Mouse (Mus musculus) adrenal gland, adult (tissue): ENCODE data around the gene Fhl2.
"Not testable (repeated sequence)": the region's sequence is repeated elsewhere in the genome, so short reads cannot be mapped to it uniquely, and the experiment has no call there.

ENCODE experiments used
- DNase-seq, 2 experiments: peaks; one replicate each; pipeline ENCODE4 v3.0.0; 2022 to 2023; ENCODE audit warnings: low spot score in 1 of 2; ENCODE audit not compliant: inconsistent age in 2 of 2

The Fhl2 gene

DNA sequence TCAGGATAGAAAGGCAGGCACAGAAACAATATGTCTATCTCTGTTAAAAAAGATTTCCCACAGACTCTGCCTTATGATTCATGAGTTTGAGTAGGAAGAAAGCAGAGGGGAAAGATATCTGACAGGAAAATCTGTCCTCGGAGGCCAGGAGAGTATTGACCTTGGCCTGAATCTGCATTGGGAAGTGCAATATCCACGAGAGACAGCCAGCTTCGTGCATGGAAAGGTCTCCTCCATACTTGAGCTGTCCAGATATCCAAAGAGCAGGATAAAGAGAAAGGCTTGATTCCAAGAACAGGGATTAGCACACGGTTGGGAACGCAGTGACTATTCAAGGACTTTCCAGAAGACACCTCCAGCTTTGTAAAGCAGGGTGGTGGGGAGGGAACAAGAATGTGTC lies 43.2 kb downstream of the Fhl2 start:
- DNase-seq: peak; percentile 39 to 71

DNA sequence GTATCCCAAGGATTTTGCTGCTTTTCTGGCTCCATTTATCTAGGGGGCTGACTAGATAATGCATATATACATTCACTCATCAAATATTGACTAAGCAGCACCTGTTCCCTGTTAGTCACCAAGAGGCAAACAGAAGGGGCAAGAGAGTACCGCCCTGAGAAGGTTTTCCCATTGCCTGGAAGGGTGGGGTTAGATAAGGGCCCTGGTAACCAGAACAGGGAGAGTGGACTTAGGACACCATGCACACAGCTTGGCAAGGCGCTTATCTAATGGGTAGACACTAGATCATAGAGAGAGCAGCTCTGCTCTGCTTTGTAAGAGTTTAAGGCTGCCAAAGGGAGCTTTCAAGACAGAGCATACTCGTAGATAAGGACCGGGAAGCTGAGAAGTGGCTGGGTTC lies 44.2 kb downstream of the Fhl2 start:
- DNase-seq: no peak

DNA sequence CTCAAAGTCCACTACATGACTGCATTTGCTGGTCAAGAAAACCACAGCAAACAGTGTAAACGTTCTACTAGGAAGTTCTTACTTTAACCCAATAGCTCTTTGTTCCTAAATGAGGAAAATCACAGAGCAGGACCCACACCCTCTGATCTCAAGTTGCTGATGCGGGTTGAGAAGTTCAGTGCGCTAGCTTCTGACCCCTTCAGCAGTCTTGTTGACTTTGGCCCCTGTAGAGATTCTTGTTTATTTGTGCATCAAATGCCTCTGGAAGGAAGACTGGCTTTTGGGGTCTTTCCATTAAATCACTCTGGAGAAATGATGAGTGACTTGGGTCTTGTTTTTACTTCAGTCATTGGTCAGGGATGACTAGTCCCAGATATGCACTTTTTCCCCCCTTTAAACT lies 46.6 kb downstream of the Fhl2 start:
- DNase-seq: no peak

DNA sequence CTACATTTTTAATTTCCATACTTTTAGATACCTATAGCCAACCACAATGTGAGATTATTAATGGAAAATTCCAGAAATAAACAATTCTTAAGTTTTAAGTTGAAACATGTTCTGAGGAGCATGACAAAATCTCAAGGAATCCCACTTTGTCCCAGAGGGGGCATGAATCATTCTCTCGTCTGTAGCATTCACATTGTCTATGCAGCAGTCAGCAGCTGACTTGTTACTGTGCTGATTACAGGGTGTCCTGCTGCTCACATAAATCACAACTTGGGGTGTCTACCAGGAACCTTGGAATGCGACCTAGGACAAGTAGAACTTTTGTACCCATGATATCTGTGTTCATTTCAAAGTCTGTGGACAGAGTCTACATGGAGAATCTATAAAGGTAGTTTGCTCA lies 49.3 kb downstream of the Fhl2 start:
- DNase-seq: peak in 1 of 2 experiments; percentile 42

DNA sequence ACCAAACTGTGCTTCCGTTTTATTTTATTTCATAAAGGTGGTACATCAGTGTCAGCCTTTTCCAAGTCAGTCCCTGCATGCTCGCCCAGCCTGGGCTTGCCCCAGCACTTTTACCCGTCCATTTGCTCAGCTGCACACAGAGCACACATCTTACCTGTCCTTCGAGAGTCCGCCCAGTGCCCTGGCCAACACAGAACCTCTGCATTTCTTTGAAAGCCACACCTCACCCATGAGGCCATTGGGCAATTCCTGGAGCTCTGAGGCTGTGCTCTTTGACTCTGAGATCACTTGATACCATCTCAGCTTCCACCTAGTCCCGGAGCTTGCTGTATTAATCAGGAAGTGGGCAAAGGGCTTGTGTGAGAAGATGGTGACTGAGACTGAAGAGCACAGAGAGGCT lies 51.4 kb downstream of the Fhl2 start:
- DNase-seq: no peak

DNA sequence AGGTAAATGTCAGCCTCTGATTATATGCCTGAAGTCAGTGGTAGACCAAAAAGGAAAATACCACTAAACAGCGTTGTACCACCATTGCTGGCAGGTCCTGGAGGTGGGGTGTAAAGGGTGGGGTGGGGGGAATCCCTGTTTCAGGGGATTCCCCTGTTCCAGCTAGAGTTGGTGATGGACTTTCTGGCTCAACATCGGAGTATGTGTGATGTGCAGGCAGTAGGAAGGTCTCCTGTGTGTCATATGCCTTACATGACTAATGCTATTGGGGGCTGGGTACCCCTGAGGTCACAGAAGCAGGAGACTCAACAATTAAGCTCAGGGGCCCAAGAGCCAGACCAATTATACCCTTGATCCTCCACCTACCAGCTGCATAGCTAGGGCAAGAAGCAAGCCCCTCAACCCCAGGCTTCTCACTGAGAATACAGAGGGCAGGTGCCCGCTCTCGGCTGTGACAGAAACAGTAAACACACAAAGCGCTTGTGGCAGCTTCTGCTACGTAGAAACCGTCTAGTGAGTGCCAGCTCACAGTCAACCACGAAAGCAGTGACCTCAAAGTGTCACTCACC lies 52.4 kb downstream of the Fhl2 start:
- DNase-seq: peak in 1 of 2 experiments; percentile 51

DNA sequence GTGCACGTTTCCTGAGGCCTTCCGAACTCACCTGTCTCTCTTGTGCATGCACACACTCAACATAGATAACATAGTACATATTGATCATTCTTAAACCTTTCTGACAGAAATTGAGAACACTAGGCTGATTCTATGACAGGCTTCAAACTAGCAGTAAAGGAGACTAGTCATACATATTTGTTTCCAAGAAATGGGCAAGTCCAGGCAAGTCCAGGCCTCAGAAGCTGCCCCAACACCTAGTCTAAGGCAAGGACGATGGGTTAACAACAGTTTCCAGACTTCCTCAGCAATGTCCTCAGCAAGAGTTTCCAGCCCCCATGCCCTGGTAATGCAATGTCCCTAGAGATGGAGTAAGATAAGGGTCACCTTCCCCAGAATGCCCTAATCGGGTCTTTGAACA lies 53.0 kb downstream of the Fhl2 start:
- no peak for DNase-seq

DNA sequence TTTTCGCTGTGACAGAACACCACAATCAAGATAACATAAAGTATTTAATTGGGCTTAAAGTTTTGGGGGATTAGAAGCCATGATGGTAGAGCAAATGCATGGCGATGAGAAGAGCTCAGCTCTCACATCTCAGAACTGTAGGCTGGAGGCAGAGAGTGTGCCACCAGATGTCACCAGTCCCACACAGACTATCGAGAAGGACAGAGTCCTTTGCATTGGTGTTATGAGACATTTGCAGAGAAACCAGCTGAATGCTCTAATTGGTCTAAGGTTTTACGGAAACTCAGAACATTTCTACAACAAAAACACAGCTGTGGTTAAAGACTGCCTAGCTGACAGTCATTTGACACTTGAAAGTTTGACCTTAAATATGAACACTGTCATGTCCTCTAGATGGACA lies 53.5 kb downstream of the Fhl2 start:
- DNase-seq: no peak

DNA sequence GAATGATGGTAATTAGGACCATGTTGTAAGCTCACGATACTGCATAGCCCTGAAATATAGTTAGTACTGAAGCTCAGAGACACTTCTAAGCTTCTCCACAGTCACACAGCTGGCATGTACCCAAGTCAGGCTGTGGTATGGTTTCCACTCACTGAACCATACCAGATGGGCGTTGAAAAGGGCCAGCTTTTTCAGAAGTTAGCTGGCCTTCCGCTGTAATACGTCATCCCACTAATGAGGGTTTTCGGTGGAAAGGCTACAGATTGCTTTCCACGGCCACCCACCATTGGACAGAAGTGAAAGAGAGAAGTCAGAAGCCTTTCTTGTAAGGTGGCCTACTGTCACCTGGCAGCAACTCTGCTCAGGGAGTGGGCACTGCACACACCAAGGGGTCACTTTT lies 53.9 kb downstream of the Fhl2 start:
- DNase-seq: no peak

DNA sequence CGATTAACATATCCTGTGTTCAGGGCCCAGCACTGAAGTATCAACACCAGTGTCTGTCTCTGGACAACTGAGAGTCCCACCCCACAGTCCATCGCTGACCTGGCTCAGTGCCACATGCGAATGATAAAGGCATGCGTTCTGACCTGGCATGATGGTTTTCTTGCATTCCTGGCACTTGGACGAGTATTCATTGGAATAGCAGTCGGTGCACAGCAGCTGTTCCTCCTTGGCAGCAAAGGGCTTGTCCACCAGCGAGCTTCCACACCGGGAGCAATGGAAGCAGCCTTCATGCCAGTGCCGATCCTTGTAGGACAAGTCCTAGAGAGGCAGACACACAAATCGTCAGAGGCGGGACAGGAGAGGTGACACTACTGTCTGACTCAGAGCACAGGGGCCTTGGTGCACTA lies 55.2 kb downstream of the Fhl2 start:
- peak in 1 of 2 experiments; percentile 65 for DNase-seq

DNA sequence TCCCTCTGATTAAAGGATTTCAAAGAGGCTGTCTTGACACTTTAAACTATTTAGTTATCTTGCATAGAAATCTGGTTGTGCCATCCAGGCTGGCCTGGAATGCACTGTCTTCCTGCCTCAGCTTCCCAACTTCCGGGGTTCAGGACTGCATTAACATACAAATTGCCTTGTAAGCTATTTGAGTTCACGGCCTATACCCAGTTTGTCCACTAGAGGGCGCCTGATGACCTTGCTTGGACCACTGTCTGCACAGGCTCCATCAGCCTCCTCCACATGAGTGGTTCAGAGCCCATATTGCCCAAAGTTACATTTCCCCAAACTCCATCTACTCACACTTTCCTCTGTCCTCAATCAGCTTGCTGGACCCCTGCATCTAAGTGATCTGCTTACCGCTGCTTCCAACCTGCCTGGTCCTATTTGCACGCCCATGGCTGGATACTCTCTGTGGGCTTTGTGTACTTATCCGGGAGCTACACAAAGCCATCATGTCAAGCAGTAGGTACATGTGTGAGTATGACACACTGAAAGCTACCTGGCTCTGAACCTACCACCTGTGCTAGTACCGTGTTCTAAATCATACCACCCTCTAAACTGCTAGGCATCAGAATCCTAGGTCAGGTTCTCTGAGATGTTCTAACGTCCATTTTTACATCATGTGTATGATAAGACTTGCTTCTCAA lies 57.1 kb downstream of the Fhl2 start:
- peak; percentile 75 to 95 for DNase-seq

DNA sequence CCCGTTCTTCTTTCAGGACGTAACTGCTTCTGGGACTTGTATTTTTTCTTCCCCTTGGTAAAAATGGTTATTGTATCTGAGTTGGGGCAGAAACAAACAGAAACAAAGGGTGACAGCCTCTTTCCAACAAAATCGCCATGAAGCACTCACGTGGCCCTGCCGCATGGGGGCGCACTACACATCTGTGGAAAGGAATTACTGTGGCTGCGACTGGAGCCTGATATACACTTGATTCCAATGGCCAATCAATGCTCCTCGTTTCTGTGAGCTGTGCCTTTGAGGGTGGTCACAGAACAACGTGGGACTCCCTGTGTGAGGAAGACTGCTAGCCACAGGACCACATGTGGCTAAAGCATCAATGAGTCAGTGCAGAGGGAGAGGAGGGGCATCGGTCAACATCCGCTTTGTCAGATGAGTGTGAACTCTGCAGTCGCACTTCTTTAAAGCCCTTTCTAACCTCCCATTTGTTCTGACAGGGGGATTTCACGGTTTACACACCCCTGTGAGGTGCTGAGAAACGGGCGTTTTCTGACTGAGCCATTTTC lies 58.4 kb downstream of the Fhl2 start:
- DNase-seq: no peak

DNA sequence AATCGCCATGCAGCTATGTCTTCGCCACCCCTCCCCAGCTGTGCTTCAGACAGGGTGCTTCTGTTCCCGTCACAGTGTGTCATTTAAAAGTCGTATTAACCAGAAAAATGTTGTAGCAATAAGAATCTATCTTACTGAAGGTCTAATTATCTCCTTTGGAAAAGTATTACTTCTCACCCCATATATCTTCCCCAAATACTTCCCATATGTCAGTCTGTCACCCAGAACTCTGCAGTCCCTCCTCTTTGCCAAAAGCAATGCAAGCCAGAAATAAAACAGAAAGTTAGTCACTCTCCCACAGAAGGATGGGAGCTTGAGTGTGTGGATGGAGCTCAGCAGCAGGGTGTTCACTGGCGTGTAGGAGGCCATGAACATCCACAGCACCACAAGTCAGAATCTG lies 59.5 kb downstream of the Fhl2 start:
- DNase-seq: no peak

DNA sequence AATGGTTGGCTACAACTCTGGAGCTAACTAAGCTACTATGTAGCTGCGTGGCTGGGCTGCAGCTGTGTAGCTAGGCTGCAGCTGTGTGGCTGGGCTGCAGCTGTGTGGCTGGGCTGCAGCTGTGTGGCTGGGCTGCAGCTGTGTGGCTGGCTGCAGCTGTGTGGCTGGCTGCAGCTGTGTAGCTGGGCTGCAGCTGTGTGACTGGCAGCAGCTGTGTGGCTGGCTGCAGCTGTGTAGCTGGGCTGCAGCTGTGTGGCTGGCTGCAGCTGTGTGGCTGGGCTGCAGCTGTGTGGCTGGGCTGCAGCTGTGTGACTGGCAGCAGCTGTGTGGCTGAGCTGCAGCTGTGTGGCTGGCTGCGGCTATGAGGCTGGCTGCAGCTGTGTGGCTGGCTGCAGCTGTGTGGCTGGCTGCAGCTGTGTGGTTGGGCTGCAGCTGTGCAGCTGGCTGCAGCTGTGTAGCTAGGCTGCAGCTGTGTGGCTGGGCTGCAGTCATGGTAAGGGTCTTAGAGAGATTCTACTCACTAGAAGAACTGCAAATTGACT lies 60.2 kb downstream of the Fhl2 start:
- not testable (repeated sequence) for DNase-seq

DNA sequence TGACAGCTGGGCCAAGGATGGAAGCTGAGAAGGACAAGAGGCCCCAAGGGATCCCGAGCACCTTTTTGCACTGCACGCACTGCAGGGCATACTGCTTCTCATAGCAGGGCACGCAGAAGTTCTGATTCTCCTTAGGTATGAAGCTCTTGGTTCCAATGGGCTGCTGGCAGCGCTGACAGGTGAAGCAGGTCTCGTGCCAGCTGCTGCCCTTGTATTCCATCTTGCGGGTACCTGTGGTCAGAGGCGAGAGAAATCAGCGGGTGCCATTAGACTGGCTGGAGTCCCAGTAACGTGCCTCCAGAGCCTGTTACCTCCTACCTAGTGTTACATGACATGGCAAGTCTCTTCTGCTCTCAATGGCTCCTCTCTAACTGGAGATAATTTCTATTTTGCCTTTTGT lies 65.2 kb downstream of the Fhl2 start:
- DNase-seq: no peak

DNA sequence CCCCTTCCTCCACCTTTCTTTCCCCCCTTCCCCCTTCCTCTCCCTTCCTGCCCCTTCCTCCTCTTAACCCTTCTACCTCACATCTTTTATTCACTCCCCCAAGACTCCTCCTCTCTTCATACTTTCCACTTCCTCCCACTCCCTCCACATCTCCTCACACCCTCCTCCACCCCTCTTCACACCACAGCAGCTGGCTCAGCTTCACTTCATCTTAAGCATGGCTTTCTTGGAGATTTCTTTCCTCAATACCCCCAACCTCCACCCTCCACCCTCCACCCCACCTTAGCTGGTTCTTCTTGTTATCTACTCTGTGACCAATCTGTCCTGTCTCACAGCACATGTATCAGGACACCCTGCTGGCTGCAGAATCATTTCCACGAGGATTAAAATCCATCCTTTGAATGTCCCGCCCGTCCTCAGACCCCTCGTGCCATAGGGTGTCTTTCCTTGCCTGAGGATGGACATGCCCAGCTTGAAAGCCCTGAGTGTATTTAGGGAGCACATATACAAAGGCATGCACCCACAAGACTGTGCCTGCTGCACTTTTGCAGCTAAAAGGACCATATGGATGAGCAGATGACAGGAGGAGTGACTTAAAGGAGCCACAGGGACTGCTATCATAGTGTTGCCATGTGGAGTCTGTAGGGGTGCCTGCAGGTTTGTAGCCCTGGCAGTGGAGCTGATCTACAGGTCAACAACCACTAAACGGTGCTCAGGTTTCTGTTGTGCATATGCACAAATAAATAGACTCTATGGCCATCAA lies 66.4 kb downstream of the Fhl2 start:
- no peak for DNase-seq

DNA sequence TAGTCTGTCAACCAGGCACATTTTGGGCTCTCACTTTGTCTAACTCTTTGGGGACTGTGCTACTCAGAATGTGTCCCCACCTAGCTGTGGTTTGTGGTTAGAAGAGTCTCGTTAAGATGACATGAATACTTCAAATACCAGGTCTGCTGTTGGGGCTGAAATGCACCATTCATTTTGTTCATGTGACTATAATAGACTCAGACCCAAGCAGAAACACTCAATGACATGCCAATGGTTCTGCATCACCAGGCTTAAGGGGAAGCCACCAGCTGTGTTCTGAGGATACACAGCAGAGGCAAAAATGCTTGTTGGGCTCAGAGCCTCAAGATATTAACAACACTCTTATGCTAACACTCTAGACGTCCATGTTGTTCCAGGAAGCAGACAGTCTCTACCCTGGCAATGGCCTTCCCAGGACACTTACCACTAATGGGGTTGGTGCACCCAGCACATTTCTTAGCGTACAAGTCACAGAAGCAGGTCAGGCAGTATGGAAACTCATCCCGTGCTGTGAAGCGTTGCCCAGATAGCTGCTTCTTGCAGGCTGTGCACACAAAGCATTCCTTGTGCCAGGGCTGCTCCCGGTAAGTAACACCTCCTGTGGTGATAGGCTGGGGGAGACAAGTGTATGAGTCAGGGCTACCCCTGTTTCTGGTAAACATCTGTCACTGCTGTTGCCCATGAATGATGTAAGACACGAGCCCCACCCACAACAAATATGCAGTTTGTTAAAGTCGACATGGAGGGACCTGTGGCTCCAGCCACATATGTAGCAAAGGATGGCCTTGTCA lies 68.8 kb downstream of the Fhl2 start:
- DNase-seq: no peak

DNA sequence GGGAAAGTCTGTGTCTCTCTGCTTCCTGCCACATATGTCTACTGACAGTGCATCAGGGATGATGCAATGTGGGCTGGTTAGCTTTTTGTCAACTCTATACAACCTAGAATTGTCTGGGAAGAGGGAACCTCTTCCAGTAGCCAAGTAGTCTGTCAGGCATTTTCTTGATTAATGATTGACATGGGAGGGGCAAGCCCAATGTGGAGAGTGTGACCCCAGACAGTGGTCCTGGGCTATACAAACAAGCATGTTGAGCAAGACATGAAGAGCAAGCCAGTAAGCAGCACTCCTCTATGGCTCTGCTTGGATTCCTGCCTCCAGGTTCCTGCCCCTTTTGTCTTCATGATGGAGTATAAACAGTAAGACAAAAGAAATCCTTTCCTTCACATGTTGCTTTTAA lies 69.6 kb downstream of the Fhl2 start:
- no peak for DNase-seq

DNA sequence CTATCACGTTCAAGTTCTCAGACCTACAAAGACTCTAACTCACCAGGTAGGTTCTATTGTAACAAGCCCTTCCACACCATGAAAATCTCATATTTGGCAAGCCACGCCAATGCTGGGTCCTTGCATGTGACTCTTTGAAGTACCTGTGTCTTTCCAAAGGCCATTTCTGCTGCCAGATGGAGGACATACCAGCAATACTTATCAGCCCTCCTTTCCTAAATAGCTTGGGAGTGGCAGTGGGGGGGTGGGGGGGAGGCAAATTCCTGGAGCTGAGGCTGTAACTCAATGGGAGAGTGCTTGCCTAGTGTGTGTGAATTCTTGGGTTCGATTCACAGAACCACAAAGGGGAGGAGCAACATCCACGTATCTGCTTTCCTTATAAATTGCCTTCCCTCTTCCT lies 72.1 kb downstream of the Fhl2 start:
- DNase-seq: no peak

DNA sequence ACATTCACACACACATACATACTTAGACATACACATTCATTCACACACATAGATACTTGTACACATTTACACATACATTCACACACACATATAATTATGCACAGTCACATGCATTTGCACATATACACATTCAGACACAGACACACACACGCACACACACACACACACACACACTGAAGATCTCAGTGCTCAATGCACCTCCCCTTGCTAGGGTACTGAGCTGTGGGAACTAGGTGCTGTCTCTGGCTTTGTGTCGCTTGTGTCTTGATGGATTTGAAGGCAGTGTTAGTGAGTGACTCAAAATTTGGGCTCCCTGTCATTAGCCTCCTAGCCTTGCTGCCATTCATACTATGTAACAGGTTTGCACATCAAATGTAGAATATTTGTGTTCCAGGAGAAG lies 74.2 kb downstream of the Fhl2 start:
- DNase-seq: no peak

DNA sequence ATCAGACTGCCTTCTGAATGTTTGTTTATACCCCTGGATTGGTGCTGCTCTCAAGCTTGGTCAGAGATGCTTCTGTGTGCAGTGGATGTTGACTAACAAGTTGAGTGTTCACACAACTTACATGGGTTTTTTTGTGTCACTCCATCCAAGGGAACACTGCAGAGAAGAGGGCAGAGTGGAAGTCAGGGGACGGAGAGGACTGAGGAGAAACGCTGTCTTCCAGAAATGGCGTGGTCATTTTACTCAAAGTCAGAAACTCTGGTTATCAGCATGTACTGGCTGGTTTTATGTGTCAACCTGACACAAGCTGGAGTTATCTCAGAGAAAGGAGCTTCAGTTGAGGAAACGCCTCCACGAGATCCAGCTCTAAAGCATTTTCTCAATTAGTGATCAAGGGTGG lies 75.8 kb downstream of the Fhl2 start:
- no peak for DNase-seq
